Mouse (Mus musculus): ENCODE results near the gene Muc4. TPM values are rescaled to one million over a fixed set of nuclear protein-coding genes. Genes with fewer than 3 reads are reported as not detected.

The Muc4 gene
- polyA plus RNA-seq, 1 experiment from 2014 or later: 0.21 TPM

Other genes with a start within 250 kb of the Muc4 start
- 0.59 and 2.4 TPM in 2 replicates for gene Slc51a, start 248.0 kb upstream of the Muc4 start, polyA plus RNA-seq (2015; fragmentation: Nextera tagmentation; extraction: Ambion mirVana)
- gene Zdhhc19, start 239.6 kb upstream of the Muc4 start, polyA plus RNA-seq (2015; fragmentation: Nextera tagmentation; extraction: Ambion mirVana): not detected in 2 replicates
- 49.2 and 53.8 TPM in 2 replicates for gene Tfrc, start 127.0 kb upstream of the Muc4 start, polyA plus RNA-seq (2015; fragmentation: Nextera tagmentation; extraction: Ambion mirVana)
- gene Tnk2, start 92.0 kb upstream of the Muc4 start, polyA plus RNA-seq (2015; fragmentation: Nextera tagmentation; extraction: Ambion mirVana): 9.0 and 9.5 TPM in 2 replicates
- 0.16 and 0.19 TPM in 2 replicates for gene Muc20, start 61.5 kb downstream of the Muc4 start, polyA plus RNA-seq (2015; fragmentation: Nextera tagmentation; extraction: Ambion mirVana)
- not detected in 2 replicates for gene Smbd1, start 74.6 kb downstream of the Muc4 start, polyA plus RNA-seq (2015; fragmentation: Nextera tagmentation; extraction: Ambion mirVana)
- gene Fyttd1, start 141.6 kb downstream of the Muc4 start, polyA plus RNA-seq (2015; fragmentation: Nextera tagmentation; extraction: Ambion mirVana): 116 and 119 TPM in 2 replicates
- 32.7 and 33.2 TPM in 2 replicates for gene Rubcn, start 141.9 kb downstream of the Muc4 start, polyA plus RNA-seq (2015; fragmentation: Nextera tagmentation; extraction: Ambion mirVana)
- 15.0 and 16.8 TPM in 2 replicates for gene Lrch3, start 178.2 kb downstream of the Muc4 start, polyA plus RNA-seq (2015; fragmentation: Nextera tagmentation; extraction: Ambion mirVana)

All from heart, embryonic 16.5 days (tissue).